Mouse (Mus musculus): ENCODE data around the gene Pnlip. TPM values are rescaled to one million over a fixed set of nuclear protein-coding genes. Genes with fewer than 3 reads are reported as not detected.

The Pnlip gene
- total and polyA plus RNA-seq, 3 experiments, result not detected

DNA sequence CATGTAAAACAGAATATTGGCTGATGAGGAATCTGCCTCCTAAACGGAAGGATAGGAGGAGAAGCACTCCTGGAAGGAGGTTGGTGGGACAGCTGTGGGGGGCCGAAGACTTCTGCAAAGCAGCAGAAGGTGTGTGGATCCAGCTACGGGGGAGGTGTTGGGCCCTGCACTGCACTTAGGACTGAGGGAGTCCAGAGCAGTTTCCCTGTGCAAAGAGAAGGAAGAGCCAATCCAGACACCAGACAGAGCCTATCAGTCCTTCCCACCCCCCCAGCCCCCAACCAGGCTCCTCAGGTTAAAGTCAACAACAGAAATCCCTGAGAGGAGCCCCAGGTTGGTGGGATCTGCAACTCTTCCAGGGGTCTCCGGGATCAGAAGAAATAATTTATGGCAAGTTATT is 27.5 kb upstream of the Pnlip start:
- Histone ChIP-seq H3K9ac (ENCODE audit: control insufficient read depth, low read depth, low read length, poor library complexity, severe bottlenecking) (no peak overlapping the region), H3K79me2 (ENCODE audit: control insufficient read depth, insufficient read depth, low read length, poor library complexity) (no peaks in the 10 kb centered on the region), H3K36me3 (ENCODE audit: control insufficient read depth in 1 of 2, insufficient read depth in 2 of 2, low read length in 2 of 2) (no peaks in the 10 kb centered on the region), H3K4me1 (ENCODE audit: control insufficient read depth in 1 of 2, insufficient read depth in 2 of 2, low read length in 2 of 2) (no peaks in the 10 kb centered on the region), H3K9me3 (replicated peaks; ENCODE audit: insufficient read depth, low read length) (no peaks in the 10 kb centered on the region), H3K27me3 (ENCODE audit: control insufficient read depth in 1 of 2, insufficient read depth in 2 of 2, low read length in 2 of 2) (no peaks in the 10 kb centered on the region), H3K4me3 (ENCODE audit: control insufficient read depth in 1 of 2, insufficient read depth in 1 of 2, low read depth in 2 of 2, low read length in 2 of 2) (no peak overlapping the region), H3K27ac (ENCODE audit: control insufficient read depth, low read depth, low read length) (no peak overlapping the region)
- DNase-seq (ENCODE audit: low read depth, low spot score), result no peak
- TF ChIP-seq MYC (IDR thresholded peaks at IDR 0.05; ENCODE audit: low read depth, low read length) (no peak), MAZ (IDR thresholded peaks at IDR 0.05; ENCODE audit: low read depth, low read length) (no peak), ZC3H11A (IDR thresholded peaks at IDR 0.05; ENCODE audit: low read depth, low read length) (no peak), CTCF (IDR thresholded peaks at IDR 0.05 in 2 of 3, conservative IDR thresholded peaks at IDR 0.05 in 1 of 3; ENCODE audit: control insufficient read depth in 1 of 3, insufficient read depth in 1 of 3, low read depth in 2 of 3, low read length in 3 of 3, poor library complexity in 1 of 3, severe bottlenecking in 1 of 3) (no peak), TCF12 (IDR thresholded peaks at IDR 0.05; ENCODE audit: low read depth, low read length) (no peak), ETS1 (IDR thresholded peaks at IDR 0.05; ENCODE audit: low read depth, low read length) (no peak), POLR2AphosphoS2 (IDR thresholded peaks at IDR 0.05; ENCODE audit: low read length) (no peak), GATA1 (IDR thresholded peaks at IDR 0.05; ENCODE audit: low read depth, low read length) (no peak), RCOR1 (IDR thresholded peaks at IDR 0.05; ENCODE audit: low read depth, low read length) (no peak)

GRCm38 (mm10) chr19:58625254-58625947 is 26.9 kb upstream of the Pnlip start:
- no peak for DNase-seq (ENCODE audit: low read depth, low spot score)
- Histone ChIP-seq H3K36me3 (ENCODE audit: control insufficient read depth in 1 of 2, insufficient read depth in 2 of 2, low read length in 2 of 2) (no peaks in the 10 kb centered on the region), H3K4me3 (ENCODE audit: control insufficient read depth in 1 of 2, insufficient read depth in 1 of 2, low read depth in 2 of 2, low read length in 2 of 2) (no peak overlapping the region), H3K27ac (ENCODE audit: control insufficient read depth, low read depth, low read length) (no peak overlapping the region), H3K9ac (ENCODE audit: control insufficient read depth, low read depth, low read length, poor library complexity, severe bottlenecking) (no peak overlapping the region), H3K27me3 (ENCODE audit: control insufficient read depth in 1 of 2, insufficient read depth in 2 of 2, low read length in 2 of 2) (no peaks in the 10 kb centered on the region), H3K4me1 (ENCODE audit: control insufficient read depth in 1 of 2, insufficient read depth in 2 of 2, low read length in 2 of 2) (no peaks in the 10 kb centered on the region), H3K79me2 (ENCODE audit: control insufficient read depth, insufficient read depth, low read length, poor library complexity) (no peaks in the 10 kb centered on the region), H3K9me3 (replicated peaks; ENCODE audit: insufficient read depth, low read length) (no peaks in the 10 kb centered on the region)
- TF ChIP-seq NRF1 (IDR thresholded peaks at IDR 0.05; ENCODE audit: insufficient read depth, low read depth, low read length, poor library complexity, severe bottlenecking) (no peak), ZMIZ1 (IDR thresholded peaks at IDR 0.05; ENCODE audit: low read depth, low read length) (no peak), HCFC1 (IDR thresholded peaks at IDR 0.05; ENCODE audit: low read depth, low read length) (no peak), ZNF384 (IDR thresholded peaks at IDR 0.05; ENCODE audit: low read depth, low read length) (no peak), MYC (IDR thresholded peaks at IDR 0.05; ENCODE audit: low read depth, low read length) (no peak), ZC3H11A (IDR thresholded peaks at IDR 0.05; ENCODE audit: low read depth, low read length) (no peak), MEF2A (IDR thresholded peaks at IDR 0.05; ENCODE audit: extremely low read depth, insufficient replicate concordance, low read depth, low read length, poor library complexity, severe bottlenecking) (no peak), POLR2AphosphoS5 (IDR thresholded peaks at IDR 0.05; ENCODE audit: borderline replicate concordance, low read depth, low read length) (no peak)
